Mouse (Mus musculus) yolk sac, embryonic 10.5 days (tissue): ENCODE results near the gene Ndufs5.

ENCODE experiments used
- DNase-seq: peaks from one replicate; pipeline ENCODE4 v3.0.0-alpha.2; 2017; ENCODE audit warnings: low spot score

The Ndufs5 gene

DNA sequence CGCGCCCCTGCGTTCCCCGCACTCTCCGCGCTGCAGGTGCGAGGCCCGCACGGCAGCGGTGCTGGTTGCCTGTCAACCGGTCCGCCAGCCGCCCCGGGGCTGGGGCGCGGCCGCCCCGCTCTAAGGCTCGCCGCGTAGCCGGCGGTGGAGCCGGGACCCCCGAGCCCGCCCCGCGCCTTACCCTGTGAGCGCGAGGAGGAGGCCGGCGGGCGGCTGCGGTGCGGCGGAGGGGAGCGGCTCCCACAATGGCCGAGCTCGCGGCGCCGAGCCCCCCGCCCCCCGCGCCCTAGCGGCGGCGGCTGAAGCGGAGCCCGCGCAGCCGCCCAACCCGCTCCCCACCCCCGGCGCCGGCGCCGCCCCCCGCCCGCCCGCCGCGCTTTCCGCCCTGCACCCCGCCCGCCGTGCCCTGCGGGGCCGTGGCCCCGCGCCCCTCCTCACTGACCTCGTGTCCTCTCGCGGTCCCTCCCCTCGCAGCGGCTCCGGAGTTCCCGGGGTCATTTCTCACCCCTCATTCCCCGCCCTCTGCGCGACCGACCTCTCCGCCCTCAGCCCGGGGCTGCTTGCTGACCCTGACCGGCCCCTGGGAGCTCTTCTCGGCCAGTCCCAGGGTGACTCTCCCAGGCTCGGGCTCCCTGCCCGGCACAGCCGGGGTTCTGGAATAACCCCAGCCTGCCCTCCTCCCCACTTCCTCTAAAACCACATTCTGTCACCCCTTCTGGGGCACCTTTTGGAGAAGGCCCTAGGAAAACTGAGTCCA lies 30.8 kb downstream of the Ndufs5 start:
- DNase-seq: peak; percentile 84

DNA sequence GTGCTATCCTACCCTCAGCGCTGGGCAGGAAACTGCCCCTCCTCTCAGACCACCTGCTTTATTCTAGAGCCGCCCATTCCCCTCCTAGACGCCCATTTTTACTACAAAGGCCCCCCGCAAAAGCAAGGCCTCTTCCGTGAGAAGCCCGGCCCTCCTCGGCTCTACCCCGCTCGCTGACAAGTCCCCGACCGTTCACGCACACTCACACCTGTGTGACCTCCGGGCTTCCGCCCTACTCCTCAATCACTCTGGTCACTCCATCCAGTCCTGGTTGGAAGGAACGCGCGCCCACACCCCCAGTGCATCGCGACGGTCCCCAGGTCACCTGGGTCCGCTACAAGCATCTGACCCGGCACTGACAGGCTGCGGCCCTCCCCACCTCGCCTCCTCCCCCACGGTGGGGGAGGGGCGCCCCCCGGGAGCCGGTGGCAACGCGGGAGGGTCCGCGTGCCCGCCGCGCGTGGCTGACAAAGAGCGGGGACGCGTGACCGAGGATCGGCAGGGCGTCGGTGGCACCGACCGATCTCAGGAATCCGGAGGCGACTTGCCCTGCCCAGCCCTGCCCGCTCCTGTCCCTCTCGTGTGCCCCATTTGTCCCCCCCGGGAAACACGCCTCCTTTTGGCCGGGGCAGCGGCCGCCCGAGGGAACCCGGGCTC lies 31.5 kb downstream of the Ndufs5 start:
- DNase-seq: peak; percentile 12

DNA sequence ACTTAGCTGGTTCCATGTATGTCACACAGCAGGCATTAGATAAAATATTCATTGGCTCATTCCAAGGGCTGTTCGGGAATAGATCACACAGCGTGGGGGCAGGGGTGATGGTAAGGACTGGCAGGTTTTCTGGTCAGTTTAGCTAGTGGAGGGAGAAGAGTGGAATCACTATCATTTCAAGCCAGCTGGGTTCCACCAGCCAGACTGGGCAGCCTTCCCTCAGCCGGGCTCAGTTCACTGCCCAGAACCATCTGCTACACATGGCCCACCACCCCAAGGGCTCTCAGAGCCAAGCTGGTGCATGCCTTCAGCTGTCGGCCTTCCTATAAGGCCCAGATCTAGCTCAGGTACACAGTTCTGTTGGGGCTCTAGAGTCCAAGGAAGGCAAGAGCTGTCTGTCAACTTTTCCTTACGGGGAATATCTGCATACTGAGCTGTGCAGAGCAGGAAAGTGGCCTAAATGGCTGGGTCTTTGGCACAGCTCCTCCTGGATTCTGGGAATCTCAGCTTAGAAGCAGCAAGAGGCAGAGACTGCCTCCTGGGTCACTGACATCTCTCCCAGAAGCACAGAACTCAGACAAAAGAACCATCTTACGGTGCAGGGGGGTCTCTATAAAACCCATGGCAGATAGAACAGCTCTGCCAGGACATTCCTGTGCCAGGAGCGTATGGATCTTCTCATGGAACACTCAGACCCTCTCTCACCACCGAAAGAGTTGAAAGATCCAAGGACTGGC lies 32.3 kb downstream of the Ndufs5 start:
- no peak for DNase-seq

GRCm38 (mm10) chr4:123685046-123685445 lies 33.0 kb downstream of the Ndufs5 start:
- no peak for DNase-seq

DNA sequence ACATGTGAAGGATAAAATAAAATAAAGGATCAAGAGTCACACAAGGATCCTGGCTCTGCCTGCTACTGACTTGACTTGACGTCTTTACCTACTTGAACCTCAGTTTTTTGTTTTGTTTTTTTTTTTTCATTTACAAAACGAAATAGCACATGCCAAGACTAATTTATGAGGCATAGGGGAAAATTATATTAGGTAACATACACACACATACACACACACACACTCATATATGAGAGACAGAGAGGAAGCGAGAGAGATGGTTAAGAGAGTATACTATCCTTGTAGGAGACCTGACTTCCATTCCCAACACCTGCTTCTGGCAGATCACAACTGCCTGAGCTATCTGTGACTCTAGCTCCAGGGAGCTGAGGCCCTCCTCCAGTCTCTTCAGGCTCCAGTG lies 33.7 kb downstream of the Ndufs5 start, which contains the start of gene Macf1:
Gene Macf1, minus strand, starts transcription at position 101 of the 400 bp plus-strand sequence.
- no peak for DNase-seq

DNA sequence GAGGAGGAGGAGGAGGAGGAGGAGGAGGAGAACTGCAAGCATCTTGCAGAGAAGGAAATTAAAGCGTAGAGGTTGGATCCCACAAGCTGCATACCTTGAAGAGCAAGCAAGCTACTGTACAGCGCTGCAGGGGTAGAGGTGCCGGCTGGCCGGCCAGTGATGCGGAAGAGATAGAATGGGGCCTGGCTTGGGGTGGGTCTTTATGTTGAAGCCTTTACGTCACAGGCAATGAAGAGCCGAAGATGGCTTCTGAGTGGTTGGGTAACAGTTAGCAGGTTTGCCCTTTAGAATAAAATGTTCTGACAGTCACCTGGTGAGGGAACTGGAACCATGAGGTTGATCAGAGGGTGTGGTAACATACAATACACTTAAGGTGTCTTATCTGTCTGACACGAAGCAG lies 35.7 kb downstream of the Ndufs5 start:
- no peak for DNase-seq

- DNase-seq: no peak
Observed at GRCm38 (mm10) chr4:123680962-123681361, 37.0 kb downstream of the Ndufs5 start.

DNA sequence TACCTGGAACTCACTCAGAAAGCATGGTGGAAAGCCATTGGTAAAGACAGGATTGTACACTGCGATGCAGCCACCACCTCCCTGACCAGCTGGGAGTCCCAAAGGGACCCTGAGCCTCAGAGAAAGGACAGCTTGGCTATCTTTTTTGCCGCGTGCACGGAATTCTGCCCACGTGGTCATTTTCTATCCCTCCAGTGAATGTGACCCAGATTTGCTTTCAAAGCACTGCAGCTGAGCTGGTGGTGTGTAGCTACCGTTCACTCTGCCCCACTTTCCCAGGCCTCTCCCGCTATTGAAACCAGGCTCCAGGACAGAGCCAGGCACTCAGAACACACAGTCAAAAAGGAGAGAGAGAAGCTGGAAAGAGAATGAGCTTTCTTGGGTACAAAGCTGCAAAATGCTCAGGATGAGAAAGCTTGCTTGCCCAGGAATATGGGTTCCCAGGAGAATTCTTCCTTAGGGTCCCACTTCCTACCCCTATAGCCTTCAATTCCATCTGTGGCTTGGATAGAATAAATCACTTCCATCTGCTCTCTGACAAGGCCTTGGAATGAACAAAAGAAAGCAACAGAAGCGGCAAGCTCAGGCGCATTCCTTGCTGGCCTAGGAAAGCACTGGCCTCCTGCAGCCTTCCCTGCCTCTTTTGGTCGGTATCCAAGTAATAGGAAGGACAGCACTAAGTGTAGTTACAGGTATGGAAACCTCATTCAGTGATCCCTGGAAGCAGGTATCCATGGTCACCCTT lies 40.8 kb downstream of the Ndufs5 start:
- no peak for DNase-seq

GRCm38 (mm10) chr4:123670598-123670997 lies 47.4 kb downstream of the Ndufs5 start:
- no peak for DNase-seq

- no peak for DNase-seq
Observed at GRCm38 (mm10) chr4:123669696-123670095, 48.3 kb downstream of the Ndufs5 start.

GRCm38 (mm10) chr4:123667260-123667867 lies 50.6 kb downstream of the Ndufs5 start:
- DNase-seq: peak; percentile 75

GRCm38 (mm10) chr4:123666517-123666916 lies 51.5 kb downstream of the Ndufs5 start:
- no peak for DNase-seq

DNA sequence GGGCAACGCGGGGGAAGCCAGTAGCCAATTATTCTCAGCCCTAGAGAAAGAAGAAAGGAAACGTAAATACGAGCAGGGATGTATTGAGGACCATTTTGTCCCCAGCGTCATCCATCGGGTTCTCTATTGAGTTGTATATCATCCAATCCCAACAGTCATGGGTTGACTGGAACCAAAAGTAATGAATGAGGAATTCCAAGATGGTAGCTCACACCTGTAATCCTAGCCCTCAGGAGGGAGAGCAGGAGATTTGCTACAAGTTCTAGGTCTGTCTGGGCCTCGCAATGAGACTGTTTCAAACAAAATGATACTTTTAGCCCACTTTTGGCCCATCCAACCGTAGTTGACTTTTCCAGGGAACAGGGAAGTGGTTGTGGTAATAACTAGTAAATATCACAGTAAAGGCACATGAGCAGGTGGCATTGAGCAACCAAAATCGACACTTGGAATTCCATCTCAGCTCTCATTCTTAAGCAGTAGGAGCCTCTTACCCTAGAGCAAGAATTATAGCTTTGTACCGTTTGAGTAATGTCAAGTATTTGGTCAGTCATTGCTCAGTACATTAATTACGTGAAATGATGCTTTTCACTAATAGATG lies 52.2 kb downstream of the Ndufs5 start:
- no peak for DNase-seq

DNA sequence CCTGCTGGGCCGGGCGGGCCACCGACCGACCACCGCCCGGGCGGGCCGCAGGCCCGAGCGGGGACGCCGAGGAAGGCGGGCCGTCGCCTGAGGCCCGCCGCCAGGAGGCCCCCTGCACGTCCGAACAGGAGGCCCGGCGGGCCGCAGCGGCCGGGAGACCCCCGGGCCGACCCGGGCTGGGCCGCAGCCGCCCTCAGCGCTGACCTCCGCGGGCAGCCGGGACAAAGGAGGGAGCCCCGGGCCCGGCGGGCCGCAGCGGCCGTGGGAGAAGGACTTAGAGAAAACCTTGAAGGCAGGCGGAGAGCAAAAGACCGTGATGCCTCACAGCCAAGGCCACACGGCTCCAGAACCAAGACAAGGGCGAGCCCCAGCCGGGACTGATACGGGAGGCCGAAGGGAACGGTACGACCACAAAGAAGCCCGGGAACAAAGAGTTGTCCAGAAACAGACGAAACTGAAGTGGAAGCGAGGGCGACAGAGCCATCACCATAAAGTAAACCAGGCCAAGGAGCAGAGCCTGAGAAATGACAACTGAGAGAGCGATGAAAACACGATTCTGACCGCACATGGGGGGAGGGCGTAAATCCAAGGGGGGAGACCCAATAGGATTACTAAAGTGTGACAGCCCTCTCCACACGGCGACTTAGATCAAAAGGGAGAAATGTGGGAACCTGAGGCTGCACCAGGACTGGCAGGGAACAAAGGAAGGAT lies 52.9 kb downstream of the Ndufs5 start:
- peak; percentile 74 for DNase-seq

GRCm38 (mm10) chr4:123664021-123664950 lies 53.7 kb downstream of the Ndufs5 start:
- DNase-seq: peak; percentile 79

DNA sequence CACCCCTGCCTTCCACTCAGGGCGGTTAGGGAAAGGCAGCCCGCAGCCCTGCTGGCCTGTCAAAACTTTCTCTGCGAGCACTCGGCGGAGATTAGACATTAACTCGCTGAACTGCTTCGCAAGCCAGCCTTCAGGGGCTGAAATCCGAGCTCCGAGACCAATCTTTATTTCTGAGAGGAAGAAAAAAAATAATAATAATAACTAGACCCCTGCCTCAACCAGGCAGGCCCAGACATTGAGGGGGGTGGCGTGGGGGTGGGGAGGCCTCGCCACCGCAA lies 54.4 kb downstream of the Ndufs5 start:
- DNase-seq: no peak

DNA sequence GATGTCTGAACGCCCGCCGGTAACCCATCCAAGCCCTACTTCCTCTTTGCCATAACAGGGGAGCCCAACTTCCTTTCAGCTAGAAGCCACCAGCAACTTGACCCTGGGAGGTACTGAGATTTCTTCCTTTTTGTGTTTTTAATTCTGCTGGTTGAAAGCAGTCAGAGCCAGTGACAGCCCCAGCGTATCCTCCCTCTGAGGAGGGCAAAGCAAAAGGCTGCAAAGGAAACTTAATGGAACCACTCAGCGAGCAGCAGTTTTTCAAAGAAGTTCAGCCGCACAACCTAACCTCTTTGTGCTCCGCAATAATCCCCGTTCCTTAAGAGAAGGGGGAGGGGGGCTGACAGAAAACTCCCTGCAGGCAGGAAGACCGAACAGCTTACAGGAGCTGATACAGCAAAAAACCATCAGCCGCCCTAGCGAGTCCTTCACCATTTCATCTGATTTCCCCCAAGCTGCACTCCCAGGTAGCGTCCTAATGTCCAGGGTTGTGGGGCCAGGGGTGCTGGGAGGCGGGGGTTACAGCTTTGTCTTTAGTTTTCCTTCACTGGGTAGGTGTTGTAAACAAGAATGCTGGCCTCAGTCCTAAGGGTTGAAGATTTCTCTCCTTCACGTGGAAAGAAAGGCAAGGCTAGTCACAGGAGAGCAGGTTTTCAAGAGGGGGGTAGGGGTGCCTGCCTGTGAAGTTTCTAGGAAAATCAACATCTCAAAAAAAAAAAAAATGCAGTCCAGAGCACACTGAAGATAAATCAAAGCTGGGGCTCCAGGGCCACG lies 54.9 kb downstream of the Ndufs5 start:
- peak; percentile 57 for DNase-seq
